Comparison of ENCODE assay signal across 7 mouse cellular contexts in the genomic region with DNA sequence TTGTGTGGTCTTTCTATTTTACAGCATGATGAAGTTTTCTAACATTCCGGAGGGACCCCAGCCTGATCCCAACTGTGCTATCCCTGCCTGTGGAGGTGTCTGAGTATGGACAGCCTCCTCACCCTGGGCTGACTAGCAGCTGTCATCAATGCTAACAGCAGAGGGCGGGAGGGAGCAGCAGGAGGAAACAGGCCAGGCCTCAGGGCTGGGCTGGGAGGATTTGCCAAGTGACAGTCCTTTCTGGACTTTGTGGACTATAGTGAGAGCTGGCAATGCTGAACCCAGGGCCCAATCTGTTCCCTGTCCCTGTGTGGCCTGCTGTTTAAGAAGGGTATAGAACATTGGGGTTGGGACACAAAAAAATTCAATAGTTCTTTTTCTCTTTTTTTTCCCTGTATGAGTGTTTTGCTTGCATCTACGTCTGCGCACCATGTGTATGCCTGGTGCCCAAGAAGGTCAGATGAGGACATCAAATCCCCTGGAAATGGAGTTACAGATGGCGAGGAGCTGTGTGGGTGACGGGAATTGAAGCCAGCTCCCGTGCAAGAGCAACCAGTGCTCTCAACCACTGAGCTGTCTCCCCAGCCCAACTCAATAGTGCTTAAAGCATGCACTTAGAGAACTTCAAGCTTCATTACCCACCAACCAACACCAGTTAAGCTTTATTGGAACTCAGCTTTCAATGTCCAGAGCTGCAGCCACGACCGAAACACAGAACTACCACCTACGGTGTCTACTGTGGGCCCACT.
A peak's percentile ranks its signal among the peaks of the same experiment; 100 is the strongest.
DNase-seq lines count a peak whose midpoint lies in the region; ATAC-seq and TF ChIP-seq lines count a peak whose summit lies in the region.

No protein-coding gene starts in this region.

- WGBS in embryonic facial prominence, embryonic 11.5 days, result 69% methylated on average over 10 of the region's 10 CpGs
- WGBS in kidney, embryonic 16.5 days, result 56% methylated on average over 10 of the region's 10 CpGs
- WGBS in limb, embryonic 15.5 days, result 61% methylated on average over 10 of the region's 10 CpGs
- WGBS in midbrain, postnatal 0 days, result 69% methylated on average over 10 of the region's 10 CpGs

- peak; percentile 79 for DNase-seq in adrenal gland, postnatal 25 days
- DNase-seq in embryonic facial prominence, embryonic 11.5 days (ENCODE audit: low spot score), result peak; percentile 50
- peak; percentile 91 for DNase-seq in heart, adult 8-10 months (ENCODE audit: low spot score)
- DNase-seq in midbrain, postnatal 0 days (ENCODE audit: low spot score), result peak; percentile 79
- peak; percentile 47 for DNase-seq in splenic B cell, adult 2 months (ENCODE audit: low read depth, low spot score)

- no peak overlapping the region for H3K9ac ChIP-seq in embryonic facial prominence, embryonic 11.5 days (replicated peaks; ENCODE audit: low read length)
- H3K9ac ChIP-seq in kidney, embryonic 16.5 days (replicated peaks; ENCODE audit: low read length), result no peak overlapping the region
- H3K9ac ChIP-seq in limb, embryonic 15.5 days, result no peak overlapping the region
- H3K9ac ChIP-seq in midbrain, postnatal 0 days (replicated peaks; ENCODE audit: low read length, poor library complexity, severe bottlenecking), result no peak overlapping the region

- H3K27me3 ChIP-seq in embryonic facial prominence, embryonic 11.5 days (ENCODE audit: control insufficient read depth, insufficient read depth, low read length), result no peaks in the 10 kb centered on the region
- H3K27me3 ChIP-seq in kidney, embryonic 16.5 days (ENCODE audit: insufficient read depth, low read length), result no peaks in the 10 kb centered on the region
- no peaks in the 10 kb centered on the region for H3K27me3 ChIP-seq in limb, embryonic 15.5 days
- H3K27me3 ChIP-seq in midbrain, postnatal 0 days (ENCODE audit: insufficient read depth, low read length), result no peaks in the 10 kb centered on the region
- H3K27me3 ChIP-seq in splenic B cell, adult 2 months (ENCODE audit: control insufficient read depth, insufficient read depth, low read length, poor library complexity, severe bottlenecking), result no peaks in the 10 kb centered on the region

- no peaks in the 10 kb centered on the region for H3K9me3 ChIP-seq in embryonic facial prominence, embryonic 11.5 days (replicated peaks; ENCODE audit: control insufficient read depth, low read length)
- no peaks in the 10 kb centered on the region for H3K9me3 ChIP-seq in kidney, embryonic 16.5 days (ENCODE audit: low read length)
- no peaks in the 10 kb centered on the region for H3K9me3 ChIP-seq in limb, embryonic 15.5 days
- no peaks in the 10 kb centered on the region for H3K9me3 ChIP-seq in midbrain, postnatal 0 days (ENCODE audit: low read length)

- H3K4me2 ChIP-seq in embryonic facial prominence, embryonic 11.5 days (ENCODE audit: low read depth, low read length), result no peak overlapping the region
- no peak overlapping the region for H3K4me2 ChIP-seq in kidney, embryonic 16.5 days (replicated peaks; ENCODE audit: low read depth, low read length)
- no peak overlapping the region for H3K4me2 ChIP-seq in limb, embryonic 15.5 days
- H3K4me2 ChIP-seq in midbrain, postnatal 0 days (ENCODE audit: low read depth, low read length, poor library complexity, severe bottlenecking), result no peak overlapping the region

- no peak overlapping the region for H3K27ac ChIP-seq in embryonic facial prominence, embryonic 11.5 days (replicated peaks; ENCODE audit: low read depth, low read length)
- peak overlapping the region; percentile 37 for H3K27ac ChIP-seq in kidney, embryonic 16.5 days (ENCODE audit: low read length)
- peak overlapping the region; percentile 43 for H3K27ac ChIP-seq in limb, embryonic 15.5 days
- no peak overlapping the region for H3K27ac ChIP-seq in midbrain, postnatal 0 days (ENCODE audit: low read depth, low read length)

- no peak overlapping the region for H3K4me3 ChIP-seq in embryonic facial prominence, embryonic 11.5 days (ENCODE audit: low read depth, low read length)
- no peak overlapping the region for H3K4me3 ChIP-seq in kidney, embryonic 16.5 days (ENCODE audit: low read length)
- no peak overlapping the region for H3K4me3 ChIP-seq in limb, embryonic 15.5 days
- H3K4me3 ChIP-seq in midbrain, postnatal 0 days (ENCODE audit: low read depth, low read length), result no peak overlapping the region

- no peaks in the 10 kb centered on the region for H3K4me1 ChIP-seq in embryonic facial prominence, embryonic 11.5 days (ENCODE audit: control insufficient read depth, insufficient read depth, low read length)
- H3K4me1 ChIP-seq in kidney, embryonic 16.5 days (ENCODE audit: insufficient read depth, low read length), result peaks cover 18% of the 10 kb centered on the region
- peaks cover 15% of the 10 kb centered on the region for H3K4me1 ChIP-seq in limb, embryonic 15.5 days
- H3K4me1 ChIP-seq in midbrain, postnatal 0 days (ENCODE audit: insufficient read depth, low read length), result no peaks in the 10 kb centered on the region

- peak; percentile 82 for TF ChIP-seq CTCF in midbrain, postnatal 0 days (IDR thresholded peaks at IDR 0.05)

- ATAC-seq in embryonic facial prominence, embryonic 11.5 days (replicated peaks; ENCODE audit: insufficient number of reproducible peaks, low FRiP score, low TSS enrichment, low read depth), result no peak
- peak; percentile 72 for ATAC-seq in kidney, embryonic 16.5 days (ENCODE audit: low FRiP score, low TSS enrichment)
- peak; percentile 71; the same call in 1 of the 2 replicates for ATAC-seq in limb, embryonic 15.5 days (ENCODE audit: insufficient number of reproducible peaks, low FRiP score, low TSS enrichment, low read depth)
- peak; percentile 59; the same call in 1 of the 2 replicates for ATAC-seq in midbrain, postnatal 0 days (ENCODE audit: low FRiP score)

- H3K36me3 ChIP-seq in embryonic facial prominence, embryonic 11.5 days (replicated peaks; ENCODE audit: control insufficient read depth, insufficient read depth, low read depth, low read length), result peaks cover 14% of the 10 kb centered on the region
- H3K36me3 ChIP-seq in kidney, embryonic 16.5 days (ENCODE audit: insufficient read depth, low read length), result peaks cover 63% of the 10 kb centered on the region
- peaks cover 85% of the 10 kb centered on the region for H3K36me3 ChIP-seq in limb, embryonic 15.5 days
- peaks cover 46% of the 10 kb centered on the region for H3K36me3 ChIP-seq in midbrain, postnatal 0 days (ENCODE audit: insufficient read depth, low read length)
- peaks cover 6% of the 10 kb centered on the region for H3K36me3 ChIP-seq in splenic B cell, adult 2 months (ENCODE audit: control insufficient read depth, insufficient read depth, low read length, poor library complexity, severe bottlenecking)

Comparison
In these comparisons a context has a peak if more than half of its experiments do, and no peak if none do; other contexts are left out.
1. H3K27ac ChIP-seq: peak in kidney, embryonic 16.5 days (single experiment) and limb, embryonic 15.5 days (single experiment); none in embryonic facial prominence, embryonic 11.5 days (single experiment) and midbrain, postnatal 0 days (single experiment).
2. Peak in every context shown above with its lines, with median percentiles within 50 percentile points of each other: DNase-seq.